Mouse (Mus musculus) forebrain, embryonic 11.5 days (tissue): ENCODE results near the gene Chek1. TPM values are rescaled to one million over a fixed set of nuclear protein-coding genes. Genes with fewer than 3 reads are reported as not detected.

ENCODE experiments used
- ATAC-seq: fragments of 200-750 bp; cut with Nextera tagmentation; replicated peaks from 2 replicates; pipeline ENCODE4 v1.8.0; 2017; ENCODE audit warnings: moderate TSS enrichment; ENCODE audit not compliant: low FRiP score
- DNase-seq: peaks from one replicate; pipeline ENCODE4 v3.0.0-alpha.2; 2017; ENCODE audit warnings: low spot score
- H3K27ac ChIP-seq: fragments of 300-500 bp; sonication (generic); 2 replicates; pipeline ENCODE4 v1.5.1; 2014; ENCODE audit warnings: low read depth, low read length
- H3K27me3 ChIP-seq: fragments of 300-500 bp; sonication (generic); 2 replicates; pipeline ENCODE4 v1.6.1; 2014; ENCODE audit warnings: mild to moderate bottlenecking, low read length, mixed read lengths; ENCODE audit not compliant: control insufficient read depth, insufficient read depth
- H3K36me3 ChIP-seq: fragments of 300-500 bp; sonication (generic); 2 replicates; pipeline ENCODE4 v1.6.1; 2014; ENCODE audit warnings: mild to moderate bottlenecking, low read length, moderate library complexity, mixed read lengths; ENCODE audit not compliant: control insufficient read depth, insufficient read depth
- H3K4me1 ChIP-seq: fragments of 300-500 bp; sonication (generic); replicated peaks from 2 replicates; pipeline ENCODE4 v1.6.1; 2014; ENCODE audit warnings: low read length, mixed read lengths; ENCODE audit not compliant: control insufficient read depth, insufficient read depth
- H3K4me2 ChIP-seq: fragments of 300-500 bp; sonication (generic); 2 replicates; pipeline ENCODE4 v1.6.1; 2014; ENCODE audit warnings: low read depth, mild to moderate bottlenecking, low read length, moderate library complexity, mixed read lengths; ENCODE audit not compliant: severe bottlenecking
- H3K4me3 ChIP-seq: fragments of 300-500 bp; sonication (generic); 2 replicates; pipeline ENCODE4 v1.5.1; 2014; ENCODE audit warnings: low read depth, low read length
- H3K9ac ChIP-seq: fragments of 300-500 bp; sonication (generic); 2 replicates; pipeline ENCODE4 v1.6.1; 2014; ENCODE audit warnings: low read length
- H3K9me3 ChIP-seq: fragments of 300-500 bp; sonication (generic); 2 replicates; pipeline ENCODE4 v1.6.1; 2016; ENCODE audit warnings: low read length, mixed read lengths; ENCODE audit not compliant: control insufficient read depth
- WGBS: fragments of 180-500 bp; shearing (Covaris S2); extraction: QIAGEN DNeasy Blood & Tissue Kit; methylation state at CpG from one replicate; pipeline ENCODE4 v1.1.7; 2014; 5-methylcytosine and 5-hydroxymethylcytosine counted together
- polyA plus RNA-seq: library from polyadenylated mRNA; unstranded; fragments of >200 nt; fragmentation: Nextera tagmentation; extraction: Ambion mirVana; gene quantifications from 2 replicates; pipeline ENCODE4 v1.2.1, GENCODE M21; 2014

Chek1 gene
- polyA plus RNA-seq, 1 experiment from 2014 or later: 68.5 TPM

DNA sequence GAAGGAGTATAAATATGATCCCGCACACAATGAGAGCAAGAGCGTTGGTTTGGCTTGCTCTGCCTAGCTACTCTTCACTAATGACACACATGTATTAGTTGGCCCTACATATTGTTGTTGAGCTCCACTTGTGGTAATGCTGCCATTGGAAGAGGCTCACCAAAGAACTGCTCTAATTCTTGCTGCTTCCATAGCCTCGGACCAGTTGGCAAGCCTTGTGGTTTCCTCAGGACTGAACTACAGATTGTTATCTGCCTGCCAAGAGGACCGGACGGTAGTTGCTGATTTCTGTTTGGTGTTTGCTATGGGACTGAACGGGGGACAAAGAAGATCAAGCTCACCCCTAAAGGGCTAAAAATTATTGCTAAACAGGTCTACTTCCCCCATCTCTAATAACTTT, 19.6 kb downstream of the Chek1 start:
- Histone ChIP-seq H3K9me3 (no peaks in the 10 kb centered on the region), H3K4me1 (no peaks in the 10 kb centered on the region), H3K9ac (no peak overlapping the region), H3K27me3 (no peaks in the 10 kb centered on the region), H3K4me3 (no peak overlapping the region), H3K36me3 (no peaks in the 10 kb centered on the region; the same call in 1 of the 2 replicates), H3K4me2 (no peak overlapping the region), H3K27ac (no peak overlapping the region)
- 94% methylated on average over 6 of the region's 6 CpGs for WGBS
- ATAC-seq (no peak), DNase-seq (no peak)

DNA sequence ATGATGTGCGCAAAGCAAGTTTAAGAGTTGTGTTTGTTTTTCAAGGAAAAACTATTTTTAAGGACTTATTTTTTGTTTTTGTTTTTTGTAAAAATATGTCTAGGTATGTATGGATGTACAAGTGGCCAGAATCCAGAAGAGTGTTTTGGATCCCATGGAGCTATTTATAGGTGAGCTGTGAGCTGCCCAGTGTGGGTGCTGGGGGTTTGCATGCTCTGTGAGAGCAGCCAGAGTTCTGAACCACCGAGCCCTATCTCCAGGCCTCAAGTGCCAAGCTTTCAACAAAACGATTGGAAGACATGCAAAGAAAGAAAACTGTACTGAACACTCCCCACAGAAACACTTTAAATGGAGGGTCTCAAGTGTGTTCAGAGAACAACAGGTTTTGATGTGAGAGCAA, 20.9 kb downstream of the Chek1 start:
- Histone ChIP-seq H3K4me3 (no peak overlapping the region), H3K9ac (no peak overlapping the region), H3K4me1 (no peaks in the 10 kb centered on the region), H3K9me3 (no peaks in the 10 kb centered on the region), H3K27me3 (no peaks in the 10 kb centered on the region), H3K4me2 (no peak overlapping the region), H3K36me3 (no peaks in the 10 kb centered on the region; the same call in 1 of the 2 replicates), H3K27ac (no peak overlapping the region)
- WGBS: 99% methylated on average over 3 of the region's 3 CpGs
- ATAC-seq (no peak), DNase-seq (no peak)

DNA sequence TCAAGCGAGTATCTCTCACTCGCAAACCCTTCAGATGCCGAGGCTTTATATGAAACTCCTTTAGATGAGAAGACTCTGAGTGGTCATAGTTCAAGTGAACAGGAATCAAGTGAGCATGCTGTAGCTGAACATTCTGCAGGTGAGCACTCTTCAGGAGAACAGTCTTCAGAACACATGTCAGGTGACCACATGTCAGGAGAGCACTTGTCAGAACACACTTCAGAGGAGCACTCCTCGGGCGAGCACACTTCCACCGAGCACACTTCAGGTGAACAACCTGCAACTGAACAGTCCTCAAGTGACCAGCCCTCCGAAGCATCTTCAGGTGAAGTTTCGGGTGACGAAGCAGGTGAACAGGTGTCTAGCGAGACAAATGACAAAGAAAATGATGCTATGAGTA, 32.6 kb downstream of the Chek1 start:
- no peak overlapping the region for H3K4me2 ChIP-seq
- H3K9me3 ChIP-seq: no peaks in the 10 kb centered on the region
- WGBS: 92% methylated on average over 10 of the region's 10 CpGs
- H3K4me1 ChIP-seq: no peaks in the 10 kb centered on the region
- H3K9ac ChIP-seq: no peak overlapping the region
- ATAC-seq: no peak
- no peak overlapping the region for H3K4me3 ChIP-seq
- DNase-seq: no peak
- no peaks in the 10 kb centered on the region for H3K36me3 ChIP-seq
- no peaks in the 10 kb centered on the region for H3K27me3 ChIP-seq
- H3K27ac ChIP-seq: no peak overlapping the region

DNA sequence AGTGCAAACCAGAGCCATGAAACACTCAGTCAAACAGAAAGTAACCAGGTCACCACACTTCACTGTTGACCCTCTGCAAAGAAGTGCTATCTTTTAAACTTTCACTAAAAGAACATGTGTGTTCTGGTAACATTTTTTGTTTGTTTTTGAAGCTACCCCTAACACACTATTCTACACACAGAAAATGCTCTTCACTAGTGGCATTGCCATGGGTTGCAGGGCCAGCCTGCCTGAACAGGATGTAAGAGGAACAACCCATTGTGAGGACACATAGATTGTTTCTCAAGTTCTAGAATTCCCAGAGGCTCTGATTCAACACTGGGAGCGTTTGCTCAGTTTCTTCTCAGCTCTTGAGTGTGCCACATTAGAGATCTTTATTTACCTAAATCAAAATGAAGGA, 33.9 kb downstream of the Chek1 start, which contains the start of gene Acrv1:
Acrv1 (plus strand) TSS at position 301 of the 400 bp plus-strand sequence.
- ATAC-seq (no peak), DNase-seq (no peak)
- Histone ChIP-seq H3K9me3 (no peaks in the 10 kb centered on the region), H3K4me3 (no peak within 1 kb of the TSS), H3K27me3 (no peaks in the 10 kb centered on the region), H3K9ac (no peak within 1 kb of the TSS), H3K4me2 (no peak within 1 kb of the TSS), H3K4me1 (no peaks in the 10 kb centered on the region), H3K27ac (no peak within 1 kb of the TSS), H3K36me3 (no peaks in the 10 kb centered on the region)
- WGBS: 61% methylated on average over 1 of the region's 1 CpGs

DNA sequence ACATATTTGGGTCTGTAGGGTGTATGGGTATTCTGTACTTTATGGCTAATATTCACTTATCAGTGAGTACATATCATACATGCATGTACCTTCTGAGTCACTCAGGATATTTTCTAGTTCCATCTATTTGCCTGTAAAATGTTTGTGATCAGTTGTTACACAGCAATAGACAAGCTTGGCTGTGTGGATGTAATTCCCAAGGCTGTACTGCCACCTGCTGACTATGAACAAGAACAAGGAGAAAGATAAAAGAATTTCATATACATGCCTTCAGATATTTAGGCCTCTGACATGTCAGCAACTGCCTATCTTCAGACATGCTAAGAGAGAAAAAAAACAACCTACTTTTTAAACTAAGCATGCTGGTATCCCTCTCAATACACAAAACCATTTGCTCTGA, 39.5 kb downstream of the Chek1 start:
- no peak overlapping the region for H3K9ac ChIP-seq
- H3K9me3 ChIP-seq: no peaks in the 10 kb centered on the region
- no peak overlapping the region for H3K27ac ChIP-seq
- ATAC-seq (no peak), DNase-seq (no peak)
- H3K4me3 ChIP-seq: no peak overlapping the region
- H3K4me1 ChIP-seq: no peaks in the 10 kb centered on the region
- H3K4me2 ChIP-seq: no peak overlapping the region
- no peaks in the 10 kb centered on the region for H3K27me3 ChIP-seq
- H3K36me3 ChIP-seq: no peaks in the 10 kb centered on the region

DNA sequence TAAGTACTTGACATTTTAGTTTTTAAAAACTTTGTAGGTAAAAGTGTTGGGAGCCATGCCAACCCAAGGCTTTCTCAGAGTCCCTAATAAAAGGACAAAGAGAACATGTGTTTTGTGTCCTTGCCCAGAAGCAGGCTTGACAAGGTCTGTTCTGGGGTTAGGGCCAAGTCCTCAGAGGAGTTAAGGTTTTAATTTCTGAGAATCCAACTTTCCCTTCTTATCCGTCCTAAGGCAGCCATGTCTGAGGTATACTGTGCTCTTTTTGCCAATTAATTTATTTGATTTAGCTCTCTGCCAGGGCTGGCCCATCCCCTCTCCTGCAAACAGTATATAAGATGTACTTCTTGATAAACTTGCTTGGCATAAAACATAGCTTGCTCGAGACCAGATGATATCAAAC, 45.4 kb downstream of the Chek1 start:
- 86% methylated on average over 2 of the region's 2 CpGs for WGBS

More for the DNA sequence above, 45.4 kb downstream of the Chek1 start:
- no peak for ATAC-seq
- no peaks in the 10 kb centered on the region for H3K9me3 ChIP-seq
- no peaks in the 10 kb centered on the region for H3K36me3 ChIP-seq
- DNase-seq: no peak
- no peaks in the 10 kb centered on the region for H3K27me3 ChIP-seq
- no peaks in the 10 kb centered on the region for H3K4me1 ChIP-seq
- H3K27ac ChIP-seq: no peak overlapping the region
- H3K9ac ChIP-seq: no peak overlapping the region
- no peak overlapping the region for H3K4me3 ChIP-seq
- no peak overlapping the region for H3K4me2 ChIP-seq

Other genes with a start within 250 kb of the Chek1 start
- gene Gm5615, start 185.1 kb downstream of the Chek1 start, polyA plus RNA-seq: not detected in 2 replicates
- not detected in 2 replicates for gene Gm17689, start 144.4 kb downstream of the Chek1 start, polyA plus RNA-seq
- gene A630095E13Rik, start 83.7 kb downstream of the Chek1 start, polyA plus RNA-seq: not detected in 2 replicates
- not detected in 2 replicates for gene Acrv1, start 33.8 kb downstream of the Chek1 start, polyA plus RNA-seq
- 158 and 163 TPM in 2 replicates for gene Stt3a, start 40.6 kb upstream of the Chek1 start, polyA plus RNA-seq
- 89.8 and 95.9 TPM in 2 replicates for gene Ei24, start 70.3 kb upstream of the Chek1 start, polyA plus RNA-seq
- gene Fez1, start 94.8 kb upstream of the Chek1 start, polyA plus RNA-seq: 341 and 350 TPM in 2 replicates